Mouse (Mus musculus) MEL (cell line): ENCODE data around the gene Slc26a11. TPM values are rescaled to one million over a fixed set of nuclear protein-coding genes. Genes with fewer than 3 reads are reported as not detected.

ENCODE experiments used
- DNase-seq: peaks from one replicate; pipeline ENCODE4 v3.0.0; 2011; ENCODE audit warnings: low read depth, low spot score
- H3K27ac ChIP-seq: 2 replicates; pipeline ENCODE4 v1.5.1; 2012; ENCODE audit warnings: low read depth, mild to moderate bottlenecking, control low read depth, low read length, moderate library complexity; ENCODE audit not compliant: control insufficient read depth
- H3K27me3 ChIP-seq, 2 experiments: fragments of 150-350 bp in 1 of 2; sonication (generic) in 1 of 2; 2 replicates each; pipeline ENCODE4 v1.6.1; 2012; ENCODE audit warnings: low read length in 2 of 2, mild to moderate bottlenecking in 2 of 2, improper control_type of control experiment in 1 of 2, moderate library complexity in 1 of 2; ENCODE audit not compliant: insufficient read depth in 2 of 2, control insufficient read depth in 1 of 2
- H3K36me3 ChIP-seq, 2 experiments: 2 replicates each; pipeline ENCODE4 v1.6.1; 2012 to 2014; ENCODE audit warnings: low read length in 2 of 2, improper control_type of control experiment in 1 of 2, inconsistent platforms in 1 of 2, mild to moderate bottlenecking in 1 of 2; ENCODE audit not compliant: insufficient read depth in 2 of 2, control insufficient read depth in 1 of 2
- H3K4me1 ChIP-seq, 2 experiments: fragments of 150-350 bp in 1 of 2; sonication (generic) in 1 of 2; 2 replicates each; pipeline ENCODE4 v1.6.1; 2012; ENCODE audit warnings: low read length in 2 of 2, improper control_type of control experiment in 1 of 2, mild to moderate bottlenecking in 1 of 2; ENCODE audit not compliant: insufficient read depth in 2 of 2, control insufficient read depth in 1 of 2
- H3K4me3 ChIP-seq, 2 experiments: fragments of 150-350 bp in 1 of 2; sonication (generic) in 1 of 2; 2 replicates each; pipeline ENCODE4 v1.5.1; 2012; ENCODE audit warnings: low read depth in 2 of 2, low read length in 2 of 2, mild to moderate bottlenecking in 2 of 2, moderate library complexity in 2 of 2, control low read depth in 1 of 2, improper control_type of control experiment in 1 of 2; ENCODE audit not compliant: control insufficient read depth in 1 of 2, insufficient read depth in 1 of 2
- H3K79me2 ChIP-seq: 2 replicates; pipeline ENCODE4 v1.6.1; 2012; ENCODE audit warnings: mild to moderate bottlenecking, low read length, moderate library complexity; ENCODE audit not compliant: control insufficient read depth, poor library complexity, insufficient read depth
- H3K9ac ChIP-seq: 2 replicates; pipeline ENCODE4 v1.6.1; 2012; ENCODE audit warnings: low read depth, mild to moderate bottlenecking, control low read depth, low read length, moderate library complexity; ENCODE audit not compliant: control insufficient read depth, poor library complexity, severe bottlenecking
- H3K9me3 ChIP-seq: fragments of 150-350 bp; sonication (generic); replicated peaks from 2 replicates; pipeline ENCODE4 v1.6.1; 2012; ENCODE audit warnings: mild to moderate bottlenecking, low read length, improper control_type of control experiment, moderate library complexity; ENCODE audit not compliant: insufficient read depth
- BHLHE40 ChIP-seq: IDR thresholded peaks from 2 replicates; pipeline ENCODE4 v1.6.1; 2012; ENCODE audit warnings: low read depth, mild to moderate bottlenecking, inconsistent platforms, low read length, improper control_type of control experiment, borderline replicate concordance
- CTCF ChIP-seq, 3 experiments: IDR thresholded peaks in 2 of 3; conservative IDR thresholded peaks in 1 of 3; 2 replicates each; pipeline ENCODE4 v1.5.1; 2011 to 2012; ENCODE audit warnings: low read length in 3 of 3, low read depth in 2 of 3, mild to moderate bottlenecking in 2 of 3, improper control_type of control experiment in 1 of 3, inconsistent platforms in 1 of 3, mixed read lengths in 1 of 3, moderate library complexity in 1 of 3; ENCODE audit not compliant: control insufficient read depth in 1 of 3, insufficient read depth in 1 of 3, poor library complexity in 1 of 3, severe bottlenecking in 1 of 3
- MAX ChIP-seq: IDR thresholded peaks from 2 replicates; pipeline ENCODE4 v1.6.1; 2011; ENCODE audit warnings: low read length, improper control_type of control experiment
- MAZ ChIP-seq: IDR thresholded peaks from 2 replicates; pipeline ENCODE4 v1.6.1; 2012; ENCODE audit warnings: low read depth, mild to moderate bottlenecking, inconsistent platforms, low read length, improper control_type of control experiment
- MYB ChIP-seq: IDR thresholded peaks from 2 replicates; pipeline ENCODE4 v1.6.1; 2011; ENCODE audit warnings: mild to moderate bottlenecking, low read depth, low read length, improper control_type of control experiment
- NELFE ChIP-seq: IDR thresholded peaks from 2 replicates; pipeline ENCODE4 v1.6.1; 2011; ENCODE audit warnings: low read depth, low read length, improper control_type of control experiment
- NRF1 ChIP-seq: IDR thresholded peaks from 2 replicates; pipeline ENCODE4 v1.6.1; 2014; ENCODE audit warnings: low read depth, mild to moderate bottlenecking, inconsistent platforms, low read length, improper control_type of control experiment, moderate library complexity; ENCODE audit not compliant: poor library complexity, insufficient read depth, severe bottlenecking
- POLR2AphosphoS2 ChIP-seq: IDR thresholded peaks from 2 replicates; pipeline ENCODE4 v1.6.1; 2011; ENCODE audit warnings: low read length, improper control_type of control experiment
- POLR2AphosphoS5 ChIP-seq: IDR thresholded peaks from 2 replicates; pipeline ENCODE4 v1.6.1; 2012; ENCODE audit warnings: low read depth, borderline replicate concordance, mild to moderate bottlenecking, inconsistent platforms, low read length, moderate library complexity, mixed read lengths
- RAD21 ChIP-seq: IDR thresholded peaks from 2 replicates; pipeline ENCODE4 v1.6.1; 2011; ENCODE audit warnings: mild to moderate bottlenecking, low read depth, low read length, improper control_type of control experiment
- RCOR1 ChIP-seq: IDR thresholded peaks from 2 replicates; pipeline ENCODE4 v1.6.1; 2012; ENCODE audit warnings: low read depth, mild to moderate bottlenecking, inconsistent platforms, low read length, improper control_type of control experiment
- SMC3 ChIP-seq: IDR thresholded peaks from 2 replicates; pipeline ENCODE4 v1.6.1; 2011; ENCODE audit warnings: low read depth, low read length, improper control_type of control experiment
- TCF12 ChIP-seq: IDR thresholded peaks from 2 replicates; pipeline ENCODE4 v1.6.1; 2014; ENCODE audit warnings: low read depth, mild to moderate bottlenecking, inconsistent platforms, low read length, improper control_type of control experiment, moderate library complexity
- UBTF ChIP-seq: IDR thresholded peaks from 2 replicates; pipeline ENCODE4 v1.6.1; 2012; ENCODE audit warnings: low read depth, mild to moderate bottlenecking, inconsistent platforms, low read length, improper control_type of control experiment, moderate library complexity, borderline replicate concordance; ENCODE audit not compliant: insufficient read depth
- USF1 ChIP-seq: IDR thresholded peaks from 2 replicates; pipeline ENCODE4 v1.6.1; 2014; ENCODE audit warnings: low read depth, mild to moderate bottlenecking, inconsistent platforms, low read length, improper control_type of control experiment, moderate library complexity
- ZC3H11A ChIP-seq: IDR thresholded peaks from 2 replicates; pipeline ENCODE4 v1.6.1; 2012; ENCODE audit warnings: low read depth, mild to moderate bottlenecking, inconsistent platforms, low read length, improper control_type of control experiment
- polyA plus RNA-seq, 2 experiments: library from polyadenylated mRNA; stranded (reverse) in 1 of 2; unstranded in 1 of 2; fragments of >175 nt in 1 of 2; fragments of >200 nt in 1 of 2; gene quantifications; 2 replicates each; pipeline versions ENCODE4 v1.2.1 to v1.2.4; 2012; ENCODE audit warnings: low replicate concordance in 2 of 2, low read depth in 1 of 2; ENCODE audit not compliant: insufficient read length in 2 of 2, insufficient read depth in 1 of 2, missing spikeins in 1 of 2
- total RNA-seq: library from RNA; depleted of rRNA; stranded (reverse); fragments of 300-350 nt; gene quantifications from 2 replicates; pipeline ENCODE4 v1.2.3, GENCODE M21; 2012

Gene Slc26a11
- total and polyA plus RNA-seq, 3 experiments, result 0.04 TPM; not detected in 2

- no peak overlapping the region for H3K9ac ChIP-seq
- H3K9me3 ChIP-seq, result no peaks in the 10 kb centered on the region
- no peak overlapping the region for H3K27ac ChIP-seq
- H3K36me3 ChIP-seq, result no peaks in the 10 kb centered on the region
- peaks cover 4 to 14% of the 10 kb centered on the region in 2 experiments for H3K27me3 ChIP-seq
- no peak overlapping the region for H3K4me3 ChIP-seq
- no peaks in the 10 kb centered on the region for H3K79me2 ChIP-seq
- TF ChIP-seq CTCF (IDR thresholded peaks at IDR 0.05 in 2 of 3, conservative IDR thresholded peaks at IDR 0.05 in 1 of 3; ENCODE audit: control insufficient read depth in 1 of 3, insufficient read depth in 1 of 3, low read depth in 2 of 3, low read length in 3 of 3, poor library complexity in 1 of 3, severe bottlenecking in 1 of 3) (no peak), MAX (no peak), MYB (no peak)
- DNase-seq, result no peak
- no peaks in the 10 kb centered on the region for H3K4me1 ChIP-seq
These were observed 41.0 kb upstream of the Slc26a11 start for GRCm38 (mm10) chr11:119314252-119314936.

DNA sequence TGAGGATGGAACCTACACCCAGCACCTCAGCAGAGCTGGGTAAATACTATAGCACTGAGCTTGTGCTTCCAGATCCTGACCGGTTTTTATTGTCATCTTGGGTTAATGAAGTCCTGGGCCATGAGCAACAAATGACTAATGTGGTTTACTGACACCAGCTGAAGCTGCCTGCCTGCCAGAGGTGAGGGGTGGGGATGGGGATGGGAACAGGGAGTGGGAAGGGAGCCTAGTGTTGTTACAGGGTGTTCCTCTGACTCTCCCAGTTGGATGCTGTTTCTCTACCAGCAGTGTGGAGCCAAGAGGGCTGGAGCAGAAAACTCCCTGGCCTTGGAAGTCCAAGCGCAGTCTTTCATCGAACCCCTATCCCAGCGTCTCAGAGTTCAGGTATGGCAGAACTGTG, 38.6 kb upstream of the Slc26a11 start:
- H3K27me3 ChIP-seq, result peaks cover 4 to 14% of the 10 kb centered on the region in 2 experiments
- TF ChIP-seq SMC3, result no peak
- TF ChIP-seq, all 39 proteins: peak for 0
- no peaks in the 10 kb centered on the region for H3K9me3 ChIP-seq
- no peak overlapping the region for H3K4me3 ChIP-seq
- DNase-seq, result no peak
- H3K27ac ChIP-seq, result no peak overlapping the region
- no peaks in the 10 kb centered on the region for H3K36me3 ChIP-seq
- H3K9ac ChIP-seq, result no peak overlapping the region
- H3K4me1 ChIP-seq, result no peaks in the 10 kb centered on the region
- H3K79me2 ChIP-seq, result no peaks in the 10 kb centered on the region

DNA sequence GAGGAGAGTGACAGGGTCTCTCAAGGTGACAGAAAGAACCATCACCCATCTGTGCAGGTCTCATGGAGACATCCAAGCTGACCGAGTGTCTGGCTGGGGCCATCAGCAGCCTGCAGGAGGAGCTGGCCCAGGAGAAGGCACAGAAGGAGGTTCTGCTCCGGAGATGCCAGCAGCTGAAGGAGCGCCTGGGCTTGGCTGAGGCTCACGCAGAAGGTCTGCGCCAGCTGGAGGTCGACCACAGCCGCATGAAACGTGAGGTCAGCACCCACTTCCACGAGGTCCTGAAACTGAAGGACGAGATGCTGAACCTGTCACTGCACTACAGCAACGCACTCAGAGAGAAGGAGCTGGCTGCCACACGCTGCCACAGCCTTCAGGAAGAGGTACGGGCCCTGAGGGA, 32.8 kb upstream of the Slc26a11 start:
- Histone ChIP-seq H3K4me3 (no peak overlapping the region), H3K9me3 (no peaks in the 10 kb centered on the region), H3K36me3 (no peaks in the 10 kb centered on the region), H3K4me1 (no peaks in the 10 kb centered on the region), H3K27ac (no peak overlapping the region), H3K9ac (no peak overlapping the region), H3K27me3 (peaks cover 5 to 7% of the 10 kb centered on the region in 2 experiments), H3K79me2 (no peaks in the 10 kb centered on the region)
- DNase-seq, result no peak
- TF ChIP-seq TCF12 (no peak), POLR2AphosphoS5 (no peak), MAZ (no peak), USF1 (no peak), RAD21 (no peak), UBTF (no peak), RCOR1 (no peak), NRF1 (no peak), POLR2AphosphoS2 (no peak), NELFE (no peak), BHLHE40 (no peak), ZC3H11A (no peak)
